Mouse (Mus musculus) small intestine, adult 2 months (tissue): Measurements from ENCODE around the gene Nyap1. TPM values are rescaled to one million over a fixed set of nuclear protein-coding genes. Genes with fewer than 3 reads are reported as not detected.

Experiments used
- H3K27ac ChIP-seq: fragments of 200-500 bp; 2 replicates; pipeline ENCODE4 v1.5.1; 2012; ENCODE audit warnings: low read depth, low read length, control low read depth, inconsistent platforms; ENCODE audit not compliant: insufficient read depth
- H3K27me3 ChIP-seq: fragments of 200-500 bp; 2 replicates; pipeline ENCODE4 v1.6.1; 2012; ENCODE audit warnings: mild to moderate bottlenecking, moderate library complexity, low read length, inconsistent platforms; ENCODE audit not compliant: control insufficient read depth, insufficient read depth
- H3K36me3 ChIP-seq: fragments of 200-500 bp; 2 replicates; pipeline ENCODE4 v1.6.1; 2012; ENCODE audit warnings: mild to moderate bottlenecking, low read length, control low read depth, inconsistent platforms; ENCODE audit not compliant: control insufficient read depth, insufficient read depth
- H3K4me1 ChIP-seq: fragments of 200-500 bp; 2 replicates; pipeline ENCODE4 v1.6.1; 2012; ENCODE audit warnings: low read length, inconsistent platforms, mixed read lengths; ENCODE audit not compliant: control insufficient read depth, insufficient read depth, insufficient read length
- H3K4me3 ChIP-seq: fragments of 200-500 bp; 2 replicates; pipeline ENCODE4 v1.5.1; 2012; ENCODE audit warnings: low read depth, mild to moderate bottlenecking, control low read depth, inconsistent platforms, low read length, moderate library complexity
- CTCF ChIP-seq: fragments of 200-500 bp; IDR thresholded peaks from 2 replicates; pipeline ENCODE4 v1.5.1; 2012; ENCODE audit warnings: low read depth, mild to moderate bottlenecking, control low read depth, inconsistent platforms, low read length, moderate library complexity, mixed read lengths; ENCODE audit not compliant: insufficient replicate concordance, insufficient read length; ENCODE audit errors: extremely low read depth
- POLR2A ChIP-seq: fragments of 200-500 bp; IDR thresholded peaks from 2 replicates; pipeline ENCODE4 v1.6.1; 2012; ENCODE audit warnings: low read depth, mild to moderate bottlenecking, control low read depth, inconsistent platforms, low read length, moderate library complexity
- WGBS: fragments of 180-500 bp; shearing (Covaris S2); methylation state at CpG from one replicate; pipeline ENCODE4 v1.1.7; 2018; 5-methylcytosine and 5-hydroxymethylcytosine counted together
- polyA plus RNA-seq: library from polyadenylated mRNA; depleted of rRNA; stranded (reverse); fragments of >200 nt; gene quantifications from 2 replicates; pipeline ENCODE4 v1.2.3, GENCODE M21; 2012

Gene Nyap1
- polyA plus RNA-seq, 1 experiment: 25.1 TPM

DNA sequence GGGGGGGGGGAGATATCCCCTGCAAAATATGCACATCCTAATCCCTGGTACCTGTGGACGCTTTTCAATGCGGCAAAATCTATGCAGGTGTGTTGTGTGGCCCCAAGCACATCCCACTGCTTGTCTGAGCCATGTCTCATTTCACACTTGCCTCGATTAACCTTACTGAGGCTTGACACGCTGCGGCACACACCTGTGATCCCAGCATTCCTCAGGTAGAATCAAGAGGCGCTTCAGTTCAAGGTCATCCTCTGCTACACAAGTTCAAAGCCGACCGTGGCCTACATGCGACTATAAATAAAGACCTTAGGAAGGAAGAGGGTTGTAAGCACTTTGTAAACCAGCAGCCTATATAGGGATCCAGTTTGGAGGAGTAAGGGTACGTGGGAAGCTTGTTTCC lies 641 bp upstream of the Nyap1 start:
- WGBS: 42% methylated on average over 10 of the region's 10 CpGs
- peak overlapping the region; percentile 55 for H3K27ac ChIP-seq
- peaks cover 13% of the 10 kb centered on the region for H3K4me1 ChIP-seq
- no peak for TF ChIP-seq POLR2A
- TF ChIP-seq CTCF: no peak
- H3K36me3 ChIP-seq: no peaks in the 10 kb centered on the region
- no peaks in the 10 kb centered on the region for H3K27me3 ChIP-seq
- no peak overlapping the region for H3K4me3 ChIP-seq

GRCm38 (mm10) chr5:137740506-137740905 lies 901 bp downstream of the Nyap1 start:
- no peak for TF ChIP-seq POLR2A
- no peak for TF ChIP-seq CTCF
- Histone ChIP-seq H3K4me3 (peak overlapping the region; percentile 88), H3K36me3 (no peaks in the 10 kb centered on the region; the same call in 1 of the 2 replicates), H3K27ac (no peak overlapping the region), H3K4me1 (peaks cover 13% of the 10 kb centered on the region), H3K27me3 (no peaks in the 10 kb centered on the region)
- WGBS: 64% methylated on average over 11 of the region's 11 CpGs

DNA sequence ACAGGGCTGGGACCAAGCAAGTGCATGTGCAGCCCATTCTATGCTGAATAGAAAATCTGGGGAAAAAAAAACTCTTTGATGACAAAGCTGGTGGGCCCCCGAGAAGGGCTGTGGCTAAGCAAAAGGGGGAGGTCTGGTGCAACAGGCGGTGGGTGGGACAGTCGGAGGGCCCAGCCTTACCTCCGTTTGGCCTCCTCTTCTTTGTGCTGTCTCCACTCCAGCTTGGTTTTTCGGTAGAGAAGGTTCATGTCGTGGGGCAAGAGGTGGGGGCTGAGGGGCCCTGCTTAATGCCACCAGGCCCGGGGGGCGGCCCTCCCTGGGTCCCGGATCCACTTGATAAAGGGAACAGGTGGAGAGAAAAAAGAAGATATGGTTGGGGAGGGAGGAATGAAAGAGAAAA lies 1.9 kb downstream of the Nyap1 start:
- H3K4me3 ChIP-seq: no peak overlapping the region
- WGBS: 82% methylated on average over 9 of the region's 9 CpGs
- H3K27me3 ChIP-seq: no peaks in the 10 kb centered on the region
- peaks cover 13% of the 10 kb centered on the region for H3K4me1 ChIP-seq
- H3K36me3 ChIP-seq: no peaks in the 10 kb centered on the region; the same call in 1 of the 2 replicates
- no peak overlapping the region for H3K27ac ChIP-seq
- TF ChIP-seq POLR2A (no peak), CTCF (no peak)

- H3K27ac ChIP-seq: no peak overlapping the region; the same call in 1 of the 2 replicates
- peak; percentile 31; the same call in 1 of the 2 replicates for TF ChIP-seq CTCF
- TF ChIP-seq POLR2A: no peak
- WGBS: 62% methylated on average over 5 of the region's 5 CpGs
- no peaks in the 10 kb centered on the region; the same call in 1 of the 2 replicates for H3K36me3 ChIP-seq
- no peaks in the 10 kb centered on the region for H3K27me3 ChIP-seq
- H3K4me3 ChIP-seq: no peak overlapping the region
- H3K4me1 ChIP-seq: peaks cover 13% of the 10 kb centered on the region
Measured at GRCm38 (mm10) chr5:137738516-137738915, 2.9 kb downstream of the Nyap1 start.

DNA sequence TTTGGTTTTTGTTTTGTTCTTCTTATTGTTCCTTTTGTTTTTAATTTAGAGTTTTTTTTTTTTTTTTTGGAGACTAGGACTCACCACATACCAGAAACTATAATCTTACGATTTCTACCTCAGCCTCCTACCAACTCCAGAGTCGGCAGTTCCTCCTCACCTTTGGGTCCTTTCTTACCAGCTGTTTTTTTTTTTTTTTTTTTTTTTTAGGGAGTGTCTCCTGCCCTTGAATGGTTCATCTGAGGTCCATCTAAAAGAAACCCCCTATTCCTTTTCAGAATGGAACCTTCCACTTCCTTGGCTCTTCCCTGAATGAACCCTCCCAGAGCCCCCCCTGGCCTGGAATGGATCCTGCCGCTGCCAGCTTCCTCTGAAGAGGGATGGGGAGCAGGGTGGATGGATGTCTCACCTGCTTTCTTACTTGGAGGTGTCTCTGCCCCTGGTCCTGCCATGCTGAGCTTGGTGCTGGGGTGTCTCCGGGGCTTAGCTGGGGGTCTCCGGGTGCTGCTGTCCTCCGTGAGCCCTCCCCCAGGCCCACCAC lies 3.9 kb downstream of the Nyap1 start:
- H3K27ac ChIP-seq: no peak overlapping the region
- H3K4me1 ChIP-seq: peaks cover 13% of the 10 kb centered on the region
- no peaks in the 10 kb centered on the region for H3K27me3 ChIP-seq
- TF ChIP-seq CTCF: no peak
- no peak for TF ChIP-seq POLR2A
- no peaks in the 10 kb centered on the region; the same call in 1 of the 2 replicates for H3K36me3 ChIP-seq
- 64% methylated on average over 6 of the region's 6 CpGs for WGBS
- H3K4me3 ChIP-seq: no peak overlapping the region

DNA sequence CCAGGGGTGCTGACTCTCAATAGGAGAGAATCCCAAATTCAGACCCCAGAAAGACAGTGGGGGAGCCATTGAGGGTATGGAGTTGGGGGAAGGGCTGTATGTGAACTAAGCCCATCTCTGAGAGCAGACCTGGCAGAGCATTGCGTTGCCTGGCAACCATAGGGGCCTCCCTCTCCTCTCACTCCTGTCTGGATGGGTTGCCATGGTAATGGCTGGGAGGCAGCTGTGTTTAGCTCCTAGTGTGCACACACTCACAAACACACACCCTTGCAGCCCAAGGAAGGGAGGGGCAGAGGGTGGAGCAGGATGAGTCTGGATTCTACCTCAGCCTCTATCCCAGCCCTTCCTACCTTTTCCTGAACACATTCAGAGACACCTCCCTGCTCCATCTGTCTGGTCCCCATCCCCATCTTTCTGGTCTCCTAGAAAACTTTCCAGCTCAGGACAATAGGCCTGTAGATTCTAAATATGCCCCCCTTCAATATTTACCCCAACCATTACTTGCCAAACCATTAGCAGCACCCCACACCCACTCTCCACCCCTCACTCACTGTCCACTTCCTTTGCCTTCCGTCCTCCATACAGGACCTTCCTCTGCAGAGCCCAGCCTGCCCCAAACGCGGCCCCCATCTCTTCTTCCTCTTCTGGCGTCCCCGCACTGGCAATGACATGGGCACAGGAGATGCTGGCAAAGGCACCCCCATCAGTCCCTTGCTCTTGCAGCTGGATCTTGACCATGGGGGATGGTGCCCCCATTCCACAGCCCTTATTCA lies 6.9 kb downstream of the Nyap1 start:
- Histone ChIP-seq H3K4me3 (no peak overlapping the region), H3K4me1 (peaks cover 7% of the 10 kb centered on the region), H3K27me3 (no peaks in the 10 kb centered on the region), H3K36me3 (no peaks in the 10 kb centered on the region; the same call in 1 of the 2 replicates), H3K27ac (no peak overlapping the region)
- 78% methylated on average over 6 of the region's 6 CpGs for WGBS
- TF ChIP-seq POLR2A (no peak), CTCF (no peak)

- Histone ChIP-seq H3K27ac (no peak overlapping the region), H3K4me1 (peaks cover 7% of the 10 kb centered on the region), H3K27me3 (no peaks in the 10 kb centered on the region), H3K4me3 (no peak overlapping the region), H3K36me3 (no peaks in the 10 kb centered on the region; the same call in 1 of the 2 replicates)
- 92% methylated on average over 12 of the region's 12 CpGs for WGBS
- no peak for TF ChIP-seq POLR2A
Measured at GRCm38 (mm10) chr5:137733638-137734288, 7.6 kb downstream of the Nyap1 start.
